Mouse (Mus musculus): ENCODE data around the gene Ddx5.
"Not testable (repeated sequence)": the region's sequence is repeated elsewhere in the genome, so short reads cannot be mapped to it uniquely, and the experiment has no call there.

Gene Ddx5

DNA sequence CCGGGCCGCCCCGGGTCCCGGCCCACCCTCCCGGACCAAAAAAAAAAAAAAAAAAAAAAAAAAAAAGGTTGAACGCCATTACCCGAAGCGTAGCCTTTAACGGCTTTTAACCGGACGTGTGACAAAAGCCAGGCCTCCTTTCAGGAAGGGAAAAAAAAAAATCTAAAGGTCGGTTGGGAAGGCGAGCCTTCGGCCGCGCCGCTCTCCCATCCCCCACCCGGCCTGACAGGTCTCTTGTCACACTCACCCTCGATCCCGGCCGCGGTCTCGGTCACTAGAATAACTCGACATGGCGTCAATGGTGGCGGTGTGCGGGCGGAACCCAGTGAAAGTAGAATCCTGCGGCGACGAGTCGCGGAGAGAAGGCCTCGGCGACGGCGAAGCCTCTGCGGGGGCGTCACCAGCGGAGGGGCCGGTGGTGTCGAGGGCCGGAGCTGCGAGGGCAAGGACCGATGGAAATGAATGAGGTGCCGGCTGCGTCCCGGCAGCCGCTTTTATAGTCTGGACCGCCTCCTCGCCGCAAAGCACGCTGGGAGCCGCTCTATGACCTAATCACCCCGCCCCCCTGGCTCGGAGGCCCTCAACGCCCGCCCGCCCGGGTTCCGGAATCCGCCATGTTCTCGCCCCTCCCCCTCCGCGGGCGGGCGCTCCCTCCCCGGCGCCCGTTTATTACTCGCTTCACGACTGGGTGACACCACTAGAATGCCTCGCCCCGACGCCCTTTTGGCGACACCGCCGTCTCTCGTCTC is 785 bp downstream of the Ddx5 start:
- DNase-seq = peak; percentile 99

DNA sequence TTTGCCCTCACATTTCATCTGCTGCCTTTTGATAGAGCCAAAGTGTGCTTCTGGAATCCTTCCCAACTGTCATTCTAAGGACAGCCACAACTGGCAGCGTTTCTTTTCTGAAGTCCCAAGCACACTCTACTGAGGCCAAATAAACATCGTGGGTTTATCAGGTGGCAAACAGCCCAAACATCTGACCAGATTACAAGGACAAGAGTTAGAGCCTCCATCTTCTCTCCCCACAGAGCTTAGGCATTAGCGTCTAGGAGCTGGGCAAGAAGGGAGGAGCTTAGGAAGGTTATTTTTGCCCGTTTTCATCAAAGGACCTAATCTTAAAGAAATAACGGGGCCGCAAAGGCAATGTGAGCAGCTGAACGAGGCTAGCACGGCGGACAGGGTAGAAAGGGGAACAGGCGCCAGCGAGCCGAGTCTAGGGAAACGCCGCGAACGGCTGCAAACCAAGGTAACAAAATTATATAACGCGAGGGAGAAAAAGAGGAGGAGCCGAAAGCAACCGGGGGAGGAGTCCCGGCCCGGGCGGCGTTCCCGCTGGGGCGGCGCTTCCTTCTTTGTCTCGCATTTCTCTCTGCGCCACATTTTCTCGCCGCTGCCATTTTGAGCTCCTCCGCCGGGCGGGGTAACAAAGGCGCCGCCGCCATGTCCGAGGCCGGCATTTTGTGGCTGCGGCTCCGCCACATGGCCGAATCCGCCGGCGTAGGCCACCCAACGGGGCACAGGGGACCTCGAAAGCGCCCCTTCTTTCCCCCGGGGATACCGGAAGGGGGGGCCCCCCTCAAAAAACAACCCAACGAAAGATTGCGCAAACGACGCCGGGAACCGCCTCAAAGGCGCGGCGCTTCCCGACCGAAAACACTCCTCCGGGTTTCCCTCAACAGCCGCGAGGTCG is 1.6 kb downstream of the Ddx5 start:
- peak; percentile 88 for DNase-seq

DNA sequence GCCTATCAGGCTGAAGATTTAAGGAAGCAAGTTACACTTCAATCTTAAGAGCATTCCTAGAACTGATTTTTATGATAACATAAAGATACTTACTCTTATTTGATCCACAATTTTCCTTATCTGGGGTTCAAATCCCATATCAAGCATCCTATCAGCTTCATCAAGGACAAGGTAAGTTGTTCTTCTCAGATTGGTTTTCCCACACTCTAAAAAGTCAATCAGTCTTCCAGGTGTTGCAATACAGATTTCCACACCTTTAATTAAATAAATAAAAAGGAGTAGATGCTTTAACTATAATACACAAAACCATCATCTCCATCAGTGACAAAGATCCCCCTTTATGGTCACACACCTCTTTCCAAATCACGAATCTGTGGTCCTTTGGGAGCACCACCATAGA is 3.9 kb downstream of the Ddx5 start:
- no peak for DNase-seq

DNA sequence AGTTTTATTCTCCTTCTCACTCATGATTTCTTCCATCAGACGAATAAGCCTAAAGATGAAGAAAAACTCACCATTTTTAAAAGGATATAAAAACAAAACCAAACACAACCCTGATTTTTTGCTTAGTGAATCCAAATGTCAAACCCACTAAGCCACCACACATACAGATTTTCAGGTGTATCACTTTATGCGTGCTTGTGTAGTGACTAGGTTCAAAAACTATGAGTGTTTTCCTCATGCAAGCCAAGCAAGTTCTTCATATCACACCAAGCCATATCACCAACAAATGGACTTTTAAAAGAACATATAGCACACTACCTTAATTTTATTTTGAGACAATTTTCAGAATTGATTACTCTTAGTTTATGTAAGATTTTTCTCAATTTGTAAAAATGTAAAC is 4.5 kb downstream of the Ddx5 start:
- DNase-seq = no peak

DNA sequence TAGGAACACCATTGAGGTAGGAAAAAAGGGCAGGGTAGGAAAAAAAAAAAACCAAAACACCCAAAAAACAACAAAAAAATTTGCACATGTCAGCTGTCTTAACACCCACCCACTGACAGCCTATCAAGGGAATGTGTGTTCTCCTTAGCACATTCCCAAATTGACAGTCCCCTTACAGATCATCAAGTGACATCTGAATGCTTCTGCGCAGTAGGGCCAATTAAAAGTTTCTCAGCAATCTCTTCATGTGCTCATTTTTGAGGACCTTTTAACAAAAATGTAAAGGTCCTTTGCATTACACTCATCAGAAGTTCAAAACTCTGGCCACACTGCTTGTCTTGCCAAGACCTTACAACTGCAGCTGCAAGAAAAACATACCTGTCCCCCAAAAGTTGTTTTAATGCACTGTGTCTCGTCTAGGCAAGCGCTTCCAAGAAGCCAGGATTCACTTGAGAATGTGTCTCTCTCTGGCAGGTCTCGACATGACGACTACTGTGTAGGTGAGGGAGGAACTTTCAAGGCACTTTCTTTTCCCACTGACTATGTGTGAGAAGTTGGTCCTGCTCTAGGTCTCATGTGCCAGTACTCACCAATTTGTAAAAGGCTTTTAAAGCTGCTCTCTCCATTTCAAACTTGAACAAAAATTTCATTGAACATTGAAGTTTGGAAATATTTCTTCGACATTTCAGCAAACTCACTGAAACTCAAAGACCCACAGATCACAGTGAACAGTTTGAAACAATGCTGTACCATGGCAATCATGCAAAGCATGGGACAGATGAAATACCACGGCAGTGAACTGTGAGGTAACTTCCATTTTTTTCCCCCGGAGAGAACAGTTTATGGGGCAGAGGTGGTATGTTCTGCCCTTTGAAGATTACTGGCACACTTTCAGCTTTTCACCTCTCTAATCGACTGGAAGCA is 5.9 kb downstream of the Ddx5 start:
- no peak for DNase-seq

DNA sequence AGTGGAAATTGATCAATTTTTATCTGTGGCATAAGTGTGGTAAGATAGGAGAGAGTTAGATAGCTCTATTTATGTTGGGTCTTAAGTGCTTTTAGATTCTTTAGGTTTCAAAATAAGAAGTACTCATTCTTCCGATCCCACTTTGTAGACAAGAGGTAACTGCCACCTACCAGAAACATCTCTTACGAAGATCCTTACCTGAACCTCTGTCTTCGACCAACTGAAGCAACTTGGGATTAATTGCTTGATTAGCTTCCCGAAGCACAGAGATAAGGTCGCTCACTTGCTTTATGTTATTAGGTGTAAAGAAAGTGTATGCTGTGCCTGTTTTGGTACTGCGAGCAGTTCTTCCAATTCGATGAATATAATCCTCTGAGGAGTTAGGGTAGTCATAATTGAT is 6.7 kb downstream of the Ddx5 start:
- not testable (repeated sequence) for DNase-seq

DNA sequence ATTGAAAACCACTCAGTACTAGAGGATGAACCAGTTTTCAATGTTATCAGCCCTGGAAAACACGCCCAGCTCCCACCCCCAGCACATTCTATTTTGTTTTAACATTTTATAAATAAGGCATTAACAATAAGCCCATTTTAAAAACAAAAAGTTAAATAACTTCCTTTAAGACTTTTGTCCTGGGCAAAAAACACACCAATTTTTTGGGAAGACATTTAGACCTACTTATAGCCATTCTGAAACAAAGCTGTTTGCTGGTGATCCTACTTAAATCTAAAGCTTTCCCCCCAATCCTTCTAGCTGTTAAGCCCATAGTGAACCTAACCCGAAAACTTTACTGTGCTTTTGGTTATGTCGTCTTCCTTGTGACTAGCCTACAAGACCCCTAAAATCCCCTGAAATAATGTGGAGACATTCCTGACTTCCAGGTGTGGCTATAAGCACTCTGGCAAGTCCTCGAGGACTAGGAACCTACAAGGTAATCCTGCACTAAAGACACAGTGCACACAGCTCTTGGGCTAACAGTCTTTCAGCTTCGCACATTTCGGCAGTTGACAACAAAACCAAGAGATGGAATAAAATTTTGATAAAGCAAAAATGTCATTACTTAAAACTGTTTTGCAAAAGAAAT is 8.3 kb downstream of the Ddx5 start:
- DNase-seq = no peak

DNA sequence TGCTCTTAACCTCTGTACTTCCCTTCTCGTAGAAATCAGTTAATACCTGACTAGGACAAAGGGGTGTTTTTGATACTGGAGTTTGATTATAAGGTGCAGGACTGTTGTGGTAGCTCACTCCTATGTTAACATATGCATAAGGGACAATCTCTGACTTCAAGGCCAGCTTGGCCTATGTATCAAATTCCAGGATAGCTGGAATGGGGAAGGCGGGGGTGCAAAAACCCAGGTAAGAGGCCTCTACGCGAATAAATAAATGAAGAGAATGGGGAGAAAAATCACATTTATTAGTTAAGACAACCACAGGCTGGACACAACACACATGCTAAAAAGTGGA is 8.9 kb downstream of the Ddx5 start:
- DNase-seq = no peak

DNA sequence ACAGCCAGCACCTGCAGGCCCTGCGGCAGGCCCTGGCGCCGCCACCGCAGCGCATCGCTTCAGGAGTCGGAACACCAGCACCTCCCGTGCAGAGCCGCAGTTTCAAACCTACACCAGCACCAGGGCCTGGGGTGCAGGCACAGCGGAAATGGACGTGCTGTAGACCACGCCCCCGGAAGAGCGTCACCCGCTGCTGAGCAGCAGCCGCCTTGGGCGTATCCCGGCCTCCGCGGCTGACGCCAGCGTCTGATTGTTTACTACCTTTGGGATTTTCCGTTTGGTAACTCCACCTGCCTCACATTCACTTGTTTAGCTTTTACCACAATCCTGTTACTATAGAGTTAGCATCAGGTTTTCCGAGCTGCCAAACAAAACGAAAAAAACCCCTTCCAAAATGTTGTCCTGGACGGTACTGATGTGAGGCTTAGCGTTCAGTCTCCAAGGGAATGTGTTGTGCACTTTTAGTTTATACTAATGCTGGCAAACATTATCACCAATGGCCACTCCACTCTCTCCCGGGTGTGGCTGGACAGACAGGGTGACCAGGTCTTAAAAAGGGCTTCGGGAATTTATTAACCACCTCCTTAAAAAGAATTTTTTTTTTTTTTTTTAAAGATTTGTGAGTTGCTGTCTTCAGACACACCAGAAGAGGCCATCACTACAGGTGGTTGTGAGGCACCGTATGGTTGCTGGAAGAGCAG is 9.4 kb downstream of the Ddx5 start, which contains the start of gene Polg2:
Gene Polg2 (minus strand): TSS at position 150 of the 701 bp plus-strand sequence.
- DNase-seq = peak; percentile 91

DNA sequence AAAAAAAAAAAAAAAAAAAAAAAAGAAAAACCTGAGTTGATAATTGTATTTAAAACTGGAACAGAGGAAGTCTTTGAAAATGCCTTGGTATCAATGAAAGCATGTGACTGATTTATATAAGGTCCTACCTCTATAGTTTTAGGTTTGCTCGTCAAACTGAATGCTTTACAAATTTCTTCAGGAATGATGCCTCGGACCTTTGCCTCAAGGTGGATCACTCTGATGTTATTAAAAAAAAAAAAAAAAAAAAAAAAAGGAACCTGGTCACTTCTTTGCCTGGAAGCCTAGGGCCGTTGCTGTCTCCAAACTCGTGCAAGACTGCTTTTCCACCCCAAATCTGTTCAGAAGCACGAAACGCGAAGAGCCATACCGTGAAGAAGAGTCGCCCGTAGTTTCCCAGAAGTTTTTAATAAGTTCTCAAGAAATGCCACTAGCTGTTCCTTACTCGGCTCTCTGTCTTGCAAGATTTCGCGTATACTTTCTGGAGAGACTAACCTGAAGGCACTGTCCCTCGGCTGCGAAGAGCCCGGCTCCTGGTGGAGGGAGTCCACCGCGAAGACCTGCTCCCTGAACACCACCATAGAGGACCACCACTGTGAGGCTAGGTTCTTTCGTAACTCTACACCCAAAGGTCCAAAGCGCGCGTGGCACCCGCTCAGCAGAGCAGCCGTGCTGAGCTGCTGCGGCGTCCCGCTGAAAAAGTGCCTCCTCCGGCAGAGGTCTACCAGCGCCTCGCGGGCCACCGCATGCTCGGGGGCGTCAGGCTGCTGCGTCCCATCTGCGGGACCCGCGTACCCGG is 10.2 kb downstream of the Ddx5 start:
- no peak for DNase-seq

DNA sequence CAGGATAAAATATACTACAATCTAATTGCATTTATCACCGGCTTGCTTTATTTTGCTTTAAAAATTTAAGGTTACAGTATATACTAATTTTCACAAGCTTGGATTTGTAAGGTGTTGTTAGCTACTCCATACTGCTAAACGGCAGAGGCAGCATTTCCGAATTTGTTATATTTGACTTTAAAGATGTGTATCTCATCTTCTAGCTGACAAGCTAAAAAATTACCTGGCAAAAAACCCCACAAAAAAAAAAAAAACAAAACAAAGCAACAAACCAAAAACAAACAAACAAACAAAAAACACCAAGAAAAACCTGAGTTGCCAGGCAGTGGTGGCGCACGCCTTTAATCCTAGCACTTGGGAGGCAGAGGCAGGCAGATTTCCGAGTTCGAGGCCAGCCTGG is 10.9 kb downstream of the Ddx5 start:
- DNase-seq = no peak

DNA sequence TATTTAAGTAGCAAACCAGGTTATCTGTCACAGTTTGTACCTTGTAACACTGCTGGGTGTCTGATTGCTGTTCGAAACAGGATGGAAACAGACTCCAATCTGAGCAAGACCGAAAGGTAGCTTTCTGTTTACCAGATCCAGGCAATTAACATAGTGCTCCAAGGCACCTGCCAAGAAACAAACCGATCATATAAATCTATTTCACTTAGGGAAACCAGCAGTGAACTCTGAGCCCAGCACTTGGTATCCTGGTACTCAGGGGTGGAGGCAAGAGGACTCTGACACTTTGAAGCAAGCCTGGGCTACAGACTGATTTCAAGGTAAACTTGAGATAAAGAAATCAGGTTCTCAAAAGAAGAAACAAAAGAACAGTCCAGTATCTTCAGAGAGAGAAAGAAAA is 11.6 kb downstream of the Ddx5 start:
- no peak for DNase-seq

DNA sequence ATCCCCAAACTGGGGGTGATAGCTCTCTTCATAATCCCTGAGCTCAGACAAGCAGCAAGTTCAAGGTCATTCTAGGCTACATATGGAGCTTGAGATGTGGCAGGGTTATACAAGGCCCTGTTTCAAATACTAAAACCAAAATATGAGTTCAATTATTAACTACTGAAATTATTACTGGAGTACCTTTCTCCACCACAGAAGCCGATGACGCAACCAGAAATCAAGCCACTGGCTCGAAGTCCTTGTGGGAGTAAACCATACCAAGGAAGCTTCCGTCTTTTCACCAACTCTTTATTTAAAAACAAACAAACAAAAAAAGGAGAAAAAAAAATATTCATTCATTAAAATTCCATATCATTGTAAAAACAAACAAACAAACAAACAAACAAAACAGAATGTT is 12.0 kb downstream of the Ddx5 start:
- no peak for DNase-seq

DNA sequence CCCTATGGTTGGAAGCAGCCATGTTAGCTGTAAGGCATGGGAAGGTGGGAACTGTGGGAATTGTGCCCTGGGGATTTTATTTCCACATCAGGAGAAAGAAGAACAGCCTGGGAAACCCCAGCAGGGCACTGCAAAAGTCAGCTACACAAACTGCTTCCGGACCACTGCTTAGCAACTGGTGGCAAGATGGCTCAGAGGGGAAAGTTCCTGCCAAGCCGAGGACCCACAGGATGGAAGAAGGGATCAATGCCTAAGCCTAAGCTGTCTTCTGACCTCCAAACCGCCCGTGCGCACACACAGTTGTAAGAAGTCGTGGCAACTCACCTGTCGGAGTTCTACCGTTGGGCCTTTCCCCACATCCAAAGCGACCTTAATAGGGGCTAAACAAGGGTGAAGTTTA is 15.9 kb downstream of the Ddx5 start:
- DNase-seq = no peak

DNA sequence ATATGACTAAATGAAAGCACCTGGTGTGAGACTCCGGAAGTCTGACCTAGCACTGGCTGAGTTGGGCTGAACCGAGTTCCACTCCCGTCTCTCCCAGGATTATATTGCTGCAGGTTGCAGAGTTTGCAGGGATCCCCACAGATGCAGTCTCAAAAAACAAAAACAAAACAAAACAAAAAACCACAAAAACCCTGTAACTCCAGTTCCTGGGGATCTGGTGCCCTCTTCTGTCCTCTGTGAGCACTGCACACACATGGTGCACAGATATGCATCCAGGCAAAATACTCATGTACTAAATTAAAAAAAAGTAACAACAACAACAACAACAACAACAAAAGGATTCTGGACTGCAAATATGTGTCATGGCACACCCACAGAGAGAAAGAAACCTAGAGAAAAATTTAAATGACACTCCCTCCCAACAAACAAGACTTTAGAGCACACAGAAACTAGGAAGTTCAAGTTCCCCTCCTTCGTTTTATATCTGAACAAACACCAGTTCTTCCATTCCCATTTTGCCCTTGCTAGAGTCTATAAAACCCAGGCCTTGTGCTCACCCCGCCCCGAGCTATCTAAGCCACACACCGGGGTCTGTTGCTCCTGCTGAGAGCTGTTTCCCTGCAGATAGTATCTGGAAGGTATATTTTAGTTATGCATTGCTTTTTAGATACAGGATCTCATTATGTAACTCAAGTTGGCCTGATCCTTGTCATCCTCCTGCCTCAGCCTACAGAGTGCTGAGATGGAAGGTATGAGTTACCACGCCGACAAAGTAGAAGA is 18.6 kb downstream of the Ddx5 start:
- no peak for DNase-seq

DNA sequence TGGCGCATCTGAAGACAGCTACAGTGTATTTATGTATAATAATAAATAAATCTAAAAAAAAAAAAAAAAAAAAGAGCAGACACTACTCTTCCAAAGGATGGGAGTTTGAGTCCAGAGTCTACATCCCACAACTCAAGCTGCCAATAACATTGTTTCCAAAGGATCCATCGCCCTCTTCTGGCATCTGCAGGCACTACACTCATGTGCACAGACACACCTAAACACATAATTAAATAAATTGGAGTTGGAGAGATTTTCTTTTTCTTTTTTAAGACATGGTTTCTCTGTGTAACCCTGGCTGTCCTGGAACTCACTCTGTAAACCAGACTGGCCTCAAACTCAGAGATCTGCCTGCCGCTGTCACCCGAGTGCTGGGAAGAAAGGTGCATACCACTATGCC is 21.5 kb downstream of the Ddx5 start:
- no peak for DNase-seq

DNA sequence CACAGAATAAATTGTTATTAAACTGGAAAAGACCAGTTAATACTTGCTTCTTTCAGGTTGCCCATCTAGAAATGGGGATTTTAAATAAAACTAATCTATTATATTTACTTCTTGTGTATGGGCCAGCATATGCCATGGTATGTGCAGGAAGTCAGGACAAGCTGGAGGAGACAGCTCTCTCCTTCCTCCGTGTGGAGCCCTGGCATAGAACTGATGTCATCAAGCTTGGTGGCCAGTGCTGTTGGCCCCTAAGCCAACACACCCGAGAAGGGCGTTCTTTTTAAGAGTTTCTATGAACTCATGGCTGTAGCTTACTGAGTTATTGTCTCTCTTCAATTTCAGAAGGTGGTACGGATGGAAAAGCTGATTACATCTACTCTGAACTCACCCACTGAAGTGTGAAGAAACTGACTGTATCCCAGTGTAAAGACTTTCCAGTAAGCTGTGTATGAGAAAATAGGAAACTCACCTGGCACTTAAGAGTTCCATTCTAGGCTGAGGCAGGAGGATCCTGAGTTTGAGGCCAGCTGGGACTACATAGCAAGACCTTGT is 22.3 kb downstream of the Ddx5 start:
- no peak for DNase-seq

DNA sequence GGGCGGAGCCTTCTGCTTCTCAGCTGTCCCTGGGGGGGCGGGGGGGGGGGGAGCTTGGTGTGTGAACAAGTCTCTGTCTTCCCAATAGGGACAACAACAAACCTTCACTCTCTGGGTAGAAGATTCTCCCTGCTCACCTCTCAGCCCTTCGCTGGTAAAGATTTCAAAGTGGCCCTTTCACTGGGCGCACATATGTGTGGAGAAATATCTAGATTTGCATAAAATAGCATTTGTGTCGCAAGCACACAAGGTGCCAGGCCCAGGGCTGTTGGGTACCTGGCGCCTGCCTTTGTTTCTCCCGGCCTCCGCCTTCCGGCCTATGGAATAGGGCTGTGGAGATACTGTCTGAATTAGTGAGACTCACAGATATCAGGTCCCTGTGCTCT is 26.2 kb downstream of the Ddx5 start:
- DNase-seq = no peak

DNA sequence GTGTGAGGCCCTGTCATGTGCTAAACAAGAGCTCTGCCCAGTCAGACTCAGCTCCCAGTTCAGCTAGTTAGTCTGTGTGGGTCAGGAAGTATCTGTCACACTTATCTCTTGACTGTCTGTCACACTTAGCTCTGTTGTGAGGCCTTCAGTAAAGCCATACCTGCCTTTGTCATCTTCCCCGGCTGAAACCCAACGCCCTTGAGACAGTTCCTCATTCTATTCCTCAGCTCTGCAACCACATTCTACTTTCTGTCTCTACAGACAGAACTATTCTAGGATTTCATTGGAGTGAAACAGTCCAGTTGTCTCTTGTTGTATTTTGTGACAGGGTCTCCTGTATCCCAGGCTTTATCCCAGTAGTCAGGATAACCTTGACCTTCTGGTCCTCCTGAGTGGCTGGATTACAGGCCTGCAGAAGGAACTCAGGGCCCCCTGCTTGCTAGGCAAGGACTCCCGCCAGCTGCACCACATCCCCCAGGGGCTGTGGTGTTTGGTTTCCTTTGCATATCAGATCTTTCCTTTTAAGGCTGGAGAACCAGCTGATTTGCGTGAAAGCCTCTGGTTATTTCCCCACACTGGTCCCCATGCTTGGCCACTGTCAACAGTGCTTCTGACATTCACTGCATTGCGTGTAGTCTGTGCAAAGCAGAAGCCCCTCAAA is 26.7 kb downstream of the Ddx5 start:
- DNase-seq = no peak

DNA sequence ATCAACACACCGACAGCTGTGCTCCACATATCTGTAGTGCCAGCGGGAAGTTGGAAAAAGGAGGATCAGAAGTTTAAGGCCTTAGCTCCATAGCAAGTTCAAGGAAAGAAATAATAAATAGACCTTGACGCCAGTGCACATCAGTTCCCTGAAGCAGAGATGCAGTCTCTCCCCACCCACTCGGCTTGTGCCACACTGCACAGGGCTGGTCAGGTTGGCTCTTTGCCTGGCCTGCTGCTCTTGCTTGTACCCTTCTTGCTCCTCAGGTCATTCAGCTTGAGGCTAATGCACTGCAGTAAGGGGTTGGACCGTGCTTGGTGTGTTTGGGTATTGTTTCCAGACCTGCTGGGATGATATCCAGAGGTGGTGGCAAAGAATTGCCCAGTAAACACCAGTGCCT is 28.5 kb downstream of the Ddx5 start:
- no peak for DNase-seq
